Mouse (Mus musculus): ENCODE measurements at regions not wholly inside any gene's neighbourhood (a gene's known extent, or its start where the extent isn't known, plus 50 kb on each side); places are given as distances from the start of the nearest gene placed in this dataset.

DNA sequence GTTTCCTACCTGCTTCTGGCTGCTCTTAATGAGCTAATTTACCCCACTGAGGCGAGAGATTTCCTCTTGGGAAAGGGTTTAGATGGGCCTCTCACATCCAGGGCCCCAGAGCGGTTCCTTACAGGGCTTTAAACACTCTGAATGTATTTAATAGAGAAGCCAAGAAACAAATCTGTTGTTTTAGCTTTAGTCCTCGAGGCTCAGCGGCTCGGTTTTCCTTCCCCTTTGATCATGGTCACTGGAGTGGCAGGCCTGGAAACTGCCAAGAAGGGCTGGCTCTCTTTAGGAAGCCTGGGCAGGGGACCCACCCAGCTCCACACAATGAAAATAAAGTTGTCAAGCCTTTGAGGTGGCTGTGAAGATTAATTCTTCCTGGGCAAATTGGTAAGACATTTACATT is 127.5 kb upstream of the Jag1 start:
- DNase-seq (ENCODE audit: low spot score) = peak; percentile 8

DNA sequence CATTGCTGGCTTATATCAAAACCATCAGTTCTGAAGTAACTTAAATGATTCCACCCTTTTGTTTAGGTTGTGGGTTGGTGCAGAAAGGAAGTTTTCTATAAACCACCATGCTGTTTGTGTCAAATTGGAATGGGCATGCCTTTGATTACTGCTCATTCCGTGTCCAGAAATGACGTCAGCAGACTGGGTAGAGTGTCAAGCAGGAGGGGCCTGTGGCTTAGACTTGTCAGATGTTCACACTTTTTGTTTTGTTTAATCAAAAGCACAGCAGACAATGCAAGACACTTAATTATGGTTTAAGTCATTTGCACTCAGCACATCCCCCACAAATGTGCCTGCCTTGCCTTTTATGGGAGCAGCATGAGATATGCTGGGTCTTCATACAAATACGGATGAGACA is 120.5 kb upstream of the Jag1 start:
- DNase-seq (ENCODE audit: low spot score) = no peak

DNA sequence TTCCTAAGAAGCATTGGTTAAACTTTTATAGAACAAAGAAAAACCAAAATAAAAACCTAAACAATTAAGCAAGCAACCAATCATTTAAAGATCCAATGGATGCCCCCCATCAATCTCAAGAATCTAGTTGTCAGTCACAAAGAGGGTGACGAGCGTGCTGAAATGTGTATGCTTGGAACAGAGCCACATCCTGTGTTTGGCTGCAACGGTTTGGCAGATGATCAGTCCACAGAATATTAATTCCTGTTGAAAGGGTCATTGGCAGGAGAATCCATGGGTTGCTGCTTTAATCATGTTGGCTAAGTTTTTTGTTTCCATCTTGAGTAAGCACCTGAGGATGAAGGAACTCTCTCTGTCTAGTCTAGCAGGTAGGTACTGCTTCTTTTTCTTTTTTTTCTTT is 117.5 kb upstream of the Jag1 start:
- DNase-seq (ENCODE audit: low spot score) = no peak

DNA sequence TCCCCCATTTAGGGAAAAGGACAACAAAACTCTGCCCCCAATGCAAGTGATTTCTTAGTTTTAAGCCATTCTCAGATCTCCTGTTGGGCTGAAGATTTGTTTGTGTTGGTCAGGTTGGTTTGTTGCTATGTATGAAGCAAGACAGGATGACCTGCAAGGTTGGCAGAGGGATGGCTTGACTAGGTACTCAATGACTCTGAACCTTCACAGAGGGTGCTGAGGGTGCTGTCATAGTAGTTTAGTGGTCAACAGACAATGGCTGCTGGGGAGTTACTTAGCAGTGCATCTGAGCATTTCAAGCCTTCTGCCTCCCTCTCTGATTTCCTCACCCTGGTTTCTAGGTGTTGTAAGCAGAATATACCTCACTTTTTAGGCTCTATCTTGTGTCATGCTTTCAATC is 114.7 kb upstream of the Jag1 start:
- no peak for DNase-seq (ENCODE audit: low spot score)

DNA sequence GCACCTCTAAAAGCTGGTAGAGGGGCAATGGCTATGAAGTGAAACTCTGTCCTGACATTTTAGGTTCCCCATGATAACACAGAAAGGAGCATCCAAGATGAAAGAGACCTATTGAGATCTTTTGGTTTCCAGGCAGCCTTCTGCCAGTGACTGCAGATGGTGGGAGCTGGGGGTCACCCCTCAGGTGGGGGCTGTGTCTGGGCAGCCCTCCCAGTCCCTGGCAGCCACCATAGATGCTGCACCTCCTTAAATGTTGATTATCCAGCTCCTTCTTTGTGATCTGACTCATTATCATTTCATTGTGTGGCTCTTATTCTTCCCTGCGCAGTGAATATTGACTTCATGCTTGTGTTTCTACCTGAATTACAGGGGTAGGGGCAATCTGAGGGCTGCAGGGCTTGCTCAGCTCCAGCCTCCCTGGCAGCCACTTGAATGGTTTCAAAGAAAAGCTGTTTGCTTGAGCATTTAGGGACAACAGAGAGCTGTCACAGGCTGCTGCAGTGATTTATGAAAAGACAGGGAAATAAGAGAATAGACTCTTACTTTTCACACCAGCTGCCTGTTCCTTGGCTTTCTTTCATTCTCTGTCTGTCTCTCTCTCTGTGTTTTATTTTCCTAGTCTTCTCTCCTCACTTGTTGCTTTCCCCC is 113.1 kb upstream of the Jag1 start:
- DNase-seq (ENCODE audit: low spot score) = no peak

DNA sequence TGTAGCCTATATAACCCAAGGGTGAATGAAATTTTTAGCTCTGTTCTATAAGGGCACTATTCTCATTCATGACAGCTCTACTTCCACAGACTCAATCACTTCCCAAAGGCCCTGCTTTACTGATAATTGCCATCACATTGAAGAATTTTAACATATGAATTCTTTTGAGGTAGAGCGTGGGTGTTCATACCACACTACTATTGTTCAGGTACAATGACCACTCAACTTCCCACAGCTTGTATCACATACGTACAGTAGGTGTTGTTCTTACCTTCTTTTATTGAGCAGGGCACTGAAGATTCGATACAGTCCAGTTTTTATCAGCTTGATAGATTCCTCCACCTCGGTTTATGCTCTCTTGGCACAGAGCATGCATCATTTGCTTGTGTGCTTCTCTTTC is 111.1 kb upstream of the Jag1 start:
- DNase-seq (ENCODE audit: low spot score) = no peak

DNA sequence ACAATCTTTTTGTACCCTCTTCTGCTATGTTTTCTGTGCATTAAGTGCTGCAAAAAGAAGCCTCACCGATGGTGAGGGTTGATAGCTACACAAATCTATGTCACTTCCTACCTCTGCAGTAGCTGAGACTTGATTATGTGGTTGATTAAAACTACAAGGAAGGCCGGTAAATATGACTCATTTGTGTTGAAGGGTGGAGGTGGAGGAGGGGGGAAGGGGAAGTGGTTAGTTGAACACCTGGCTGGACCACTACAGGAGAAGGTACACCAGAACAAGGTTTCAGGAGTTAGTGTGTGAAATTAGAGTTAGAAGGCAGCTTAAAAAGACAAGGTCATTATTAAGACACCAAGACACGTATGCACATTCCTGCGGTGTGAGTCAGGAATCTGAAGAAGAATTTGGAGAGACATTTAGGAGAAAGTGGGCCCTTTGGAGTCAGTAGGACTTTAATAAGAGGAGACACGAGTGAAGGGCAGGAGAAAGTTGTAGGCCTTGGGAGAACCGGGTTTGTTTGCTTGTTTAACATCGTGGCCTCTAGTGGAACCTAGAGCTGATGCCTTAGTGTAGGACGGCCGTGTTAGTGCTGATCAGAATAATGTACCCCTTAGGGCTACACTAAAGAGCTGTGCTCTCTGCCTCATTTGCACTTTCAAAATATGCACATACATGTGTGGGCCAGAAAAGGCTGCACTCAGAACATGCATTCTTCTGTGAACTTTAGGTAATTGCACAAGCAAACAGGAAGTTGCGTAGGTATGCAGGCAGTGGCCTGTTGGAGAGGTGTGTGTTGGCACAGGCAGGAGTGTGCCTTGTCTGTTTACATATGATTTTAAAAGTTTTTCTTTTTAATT is 108.5 kb upstream of the Jag1 start:
- no peak for DNase-seq (ENCODE audit: low spot score)

DNA sequence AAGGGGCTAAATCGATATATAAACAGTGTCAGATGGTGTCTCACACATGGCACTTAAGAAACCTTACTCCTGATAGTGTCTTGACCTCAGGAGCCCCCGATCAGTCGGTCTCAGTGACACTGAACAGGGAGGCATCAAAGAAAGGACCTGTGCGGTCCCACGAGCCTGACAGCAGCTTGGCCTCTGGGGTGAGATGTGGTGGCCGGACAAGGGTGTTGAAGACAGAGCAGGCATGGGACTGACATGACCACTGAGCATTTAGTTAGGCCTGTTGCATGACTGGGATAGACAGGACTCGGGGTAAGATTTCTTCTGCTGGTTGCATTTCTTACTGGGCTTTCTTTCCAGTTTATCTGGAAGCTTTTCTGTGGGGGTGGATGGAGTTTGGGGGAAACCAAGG is 99.3 kb upstream of the Jag1 start:
- DNase-seq (ENCODE audit: low spot score) = no peak

DNA sequence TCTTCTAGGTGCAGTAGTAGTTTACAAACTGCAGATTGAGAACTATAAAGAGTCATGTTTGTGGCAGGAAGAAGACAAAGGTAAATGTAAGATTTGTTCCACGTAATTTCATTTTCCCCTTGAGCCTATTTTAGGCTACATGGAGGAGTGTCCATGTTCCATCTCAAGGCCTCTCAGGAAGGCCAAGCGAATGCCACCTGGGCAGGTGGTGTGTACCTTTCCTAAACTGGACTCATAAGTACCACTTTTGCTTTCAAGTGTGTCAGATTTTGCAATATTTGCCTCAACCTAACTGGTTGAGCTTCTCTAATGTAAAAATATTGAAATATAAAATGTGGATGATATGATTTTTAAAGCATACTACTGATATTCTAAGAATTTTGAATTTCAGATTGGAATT is 91.4 kb upstream of the Jag1 start:
- DNase-seq (ENCODE audit: low spot score) = no peak

DNA sequence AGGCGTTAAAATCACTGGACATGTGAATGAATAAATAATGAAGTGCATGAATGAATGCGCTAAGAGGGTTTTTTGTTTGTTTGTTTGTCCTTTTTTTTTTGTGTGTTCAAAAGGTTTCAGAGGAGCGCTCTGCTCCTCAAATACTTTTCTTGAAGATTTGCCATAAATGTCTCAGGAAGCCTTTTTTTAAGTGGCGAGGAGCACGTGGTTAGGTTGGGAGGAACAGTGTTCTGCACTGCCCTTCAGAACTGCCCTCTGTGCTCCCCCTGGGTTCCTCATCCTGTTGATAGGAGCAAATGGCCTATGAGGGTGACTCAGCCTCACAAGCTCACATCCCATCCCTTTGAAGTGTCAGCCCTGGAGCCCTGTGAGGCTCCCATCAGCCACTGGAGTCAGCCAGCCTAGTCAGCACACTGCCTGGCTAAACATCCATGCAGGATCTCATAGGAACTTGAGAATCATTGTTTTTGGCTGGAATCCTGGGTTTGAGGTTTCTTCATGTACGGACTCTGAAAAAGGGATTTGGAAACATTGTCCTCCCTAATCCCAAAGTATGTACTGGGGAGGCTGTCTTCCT is 87.9 kb upstream of the Jag1 start:
- no peak for DNase-seq (ENCODE audit: low spot score)

DNA sequence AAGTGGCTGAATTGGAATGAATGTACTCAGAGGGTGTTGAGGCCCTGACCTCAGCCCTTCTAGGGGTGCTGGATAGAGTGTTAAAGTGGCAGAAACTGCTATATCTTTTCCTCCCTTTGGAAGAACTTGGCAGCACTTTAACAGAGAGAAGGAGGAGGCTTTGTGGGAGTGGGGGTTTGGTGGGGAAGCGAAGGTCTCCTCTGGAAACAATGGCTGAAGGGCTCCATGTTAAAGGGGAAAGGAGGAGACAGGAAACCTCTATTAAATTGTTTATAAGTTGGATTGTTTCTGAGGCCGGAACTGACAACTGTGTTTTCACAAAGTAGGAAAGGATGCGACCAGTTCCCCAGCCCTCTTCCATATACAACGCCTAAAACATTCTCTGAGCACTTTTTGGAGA is 83.7 kb upstream of the Jag1 start:
- no peak for DNase-seq (ENCODE audit: low spot score)

DNA sequence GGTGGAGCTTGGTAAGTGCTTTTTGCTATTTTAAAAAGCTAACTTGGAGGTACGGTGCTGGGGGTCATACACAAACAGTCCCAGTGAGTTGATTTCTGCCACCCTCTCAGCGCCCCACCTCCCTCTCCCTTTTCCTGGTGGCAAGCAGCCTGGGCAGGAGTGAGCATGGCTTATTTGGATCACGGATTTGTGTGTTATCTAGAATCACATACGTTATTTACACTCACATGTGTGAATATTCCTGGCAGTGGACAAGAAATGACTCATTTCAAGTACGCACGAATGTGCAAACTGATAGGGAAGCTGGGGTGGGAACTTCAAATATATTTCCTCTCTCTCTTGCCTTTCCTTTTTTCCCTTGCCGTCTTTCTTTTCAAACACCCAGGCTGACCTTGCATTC is 75.7 kb upstream of the Jag1 start:
- DNase-seq (ENCODE audit: low spot score) = no peak

DNA sequence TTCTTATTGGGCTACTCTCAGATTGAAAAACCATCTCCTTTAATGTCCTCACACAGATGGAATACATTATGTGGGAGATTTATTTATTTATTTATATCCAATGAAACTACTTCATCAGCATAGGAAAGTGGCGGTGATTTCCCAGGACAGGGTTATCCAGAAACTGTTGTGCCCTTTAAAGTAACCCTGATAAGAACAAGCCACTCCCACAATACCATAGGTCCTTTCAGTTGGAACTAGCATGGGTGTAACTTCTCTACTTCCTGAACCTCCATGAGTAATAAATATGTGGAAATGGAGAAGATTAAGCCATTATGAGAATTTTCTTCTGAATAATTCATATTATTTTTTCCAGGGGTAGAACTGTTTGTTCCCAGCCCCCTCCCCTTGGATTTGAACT is 52.7 kb upstream of the Jag1 start:
- no peak for DNase-seq (ENCODE audit: low spot score)

DNA sequence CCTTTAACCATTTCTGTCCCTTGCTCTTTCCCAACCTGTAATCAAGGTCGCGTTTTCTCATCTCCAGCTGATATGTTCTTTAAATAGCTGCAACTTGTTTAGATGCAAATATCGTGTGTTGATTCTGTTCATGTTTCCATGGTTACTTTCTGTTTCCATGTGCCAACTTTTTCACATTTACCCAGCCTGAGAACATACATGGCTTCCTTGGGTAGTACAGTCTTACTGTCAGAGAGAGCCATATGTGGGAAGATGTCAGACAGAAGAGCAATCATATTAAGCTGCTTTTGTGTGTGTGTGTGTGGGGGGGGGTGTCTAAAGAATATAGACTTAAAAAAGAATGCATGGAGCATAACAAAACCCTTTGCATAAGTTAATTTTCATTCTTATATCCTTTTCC is 52.2 kb upstream of the Jag1 start:
- DNase-seq (ENCODE audit: low spot score) = no peak
